7 mouse cellular contexts compared by ENCODE assay signal in genomic region chr6:21985732-21986540, GRCm38 (mm10). TPM values are rescaled to one million over a fixed set of nuclear protein-coding genes. Genes with fewer than 3 reads are reported as not detected.
A peak's percentile ranks its signal among the peaks of the same experiment; 100 is the strongest.
DNase-seq lines count a peak whose midpoint lies in the region; ATAC-seq lines count a peak whose summit lies in the region.

Gene Cped1, plus strand, starts transcription at chr6:21985916.

- H3K9me3 ChIP-seq in hindbrain, embryonic 12.5 days (replicated peaks), result no peaks in the 10 kb centered on the region
- no peaks in the 10 kb centered on the region for H3K9me3 ChIP-seq in midbrain, embryonic 16.5 days (replicated peaks; ENCODE audit: control insufficient read depth, low read length, poor library complexity, severe bottlenecking)
- no peaks in the 10 kb centered on the region for H3K9me3 ChIP-seq in stomach, embryonic 16.5 days (replicated peaks; ENCODE audit: control insufficient read depth, low read length)

- H3K4me1 ChIP-seq in hindbrain, embryonic 12.5 days, result peaks cover 15% of the 10 kb centered on the region
- peaks cover 16% of the 10 kb centered on the region for H3K4me1 ChIP-seq in midbrain, embryonic 16.5 days (ENCODE audit: control insufficient read depth, insufficient read depth, low read length)
- no peaks in the 10 kb centered on the region for H3K4me1 ChIP-seq in stomach, embryonic 16.5 days (ENCODE audit: control insufficient read depth, insufficient read depth, low read length)

- no peaks in the 10 kb centered on the region for H3K36me3 ChIP-seq in hindbrain, embryonic 12.5 days
- H3K36me3 ChIP-seq in midbrain, embryonic 16.5 days (ENCODE audit: control insufficient read depth, insufficient read depth, low read length), result no peaks in the 10 kb centered on the region
- H3K36me3 ChIP-seq in stomach, embryonic 16.5 days (ENCODE audit: control insufficient read depth, insufficient read depth, low read length), result no peaks in the 10 kb centered on the region

- H3K27ac ChIP-seq in hindbrain, embryonic 12.5 days, result 0 out of 2 replicates have a peak within 1 kb of the TSS, but pooled peaks have one; percentile 7
- no peak within 1 kb of the TSS for H3K27ac ChIP-seq in midbrain, embryonic 16.5 days (ENCODE audit: low read length)
- peak within 1 kb of the TSS; percentile 74 for H3K27ac ChIP-seq in stomach, embryonic 16.5 days (ENCODE audit: low read length)

- H3K4me3 ChIP-seq in hindbrain, embryonic 12.5 days, result peak within 1 kb of the TSS; percentile 36
- peak within 1 kb of the TSS; percentile 45 for H3K4me3 ChIP-seq in midbrain, embryonic 16.5 days (ENCODE audit: low read depth, low read length)
- H3K4me3 ChIP-seq in stomach, embryonic 16.5 days (replicated peaks; ENCODE audit: low read length), result peak within 1 kb of the TSS; percentile 49

- H3K9ac ChIP-seq in hindbrain, embryonic 12.5 days, result peak within 1 kb of the TSS; percentile 20
- peak within 1 kb of the TSS; percentile 47 for H3K9ac ChIP-seq in midbrain, embryonic 16.5 days (ENCODE audit: low read depth, low read length)
- H3K9ac ChIP-seq in stomach, embryonic 16.5 days (ENCODE audit: low read length), result peak within 1 kb of the TSS; percentile 71

- DNase-seq in NIH3T3 (ENCODE audit: low read depth) (peak; percentile 87), liver (peak; percentile 55)
- peak; percentile 16 for DNase-seq in brain, embryonic 18.5 days (ENCODE audit: low read depth, low spot score)
- peak; percentile 59 for DNase-seq in forelimb bud, embryonic 11.5 days (ENCODE audit: low read depth, low spot score)

- H3K27me3 ChIP-seq in hindbrain, embryonic 12.5 days, result peaks cover 27% of the 10 kb centered on the region
- peaks cover 13% of the 10 kb centered on the region for H3K27me3 ChIP-seq in midbrain, embryonic 16.5 days (ENCODE audit: control insufficient read depth, insufficient read depth, low read depth, low read length)
- no peaks in the 10 kb centered on the region for H3K27me3 ChIP-seq in stomach, embryonic 16.5 days (ENCODE audit: control insufficient read depth, insufficient read depth, low read length)

- ATAC-seq in hindbrain, embryonic 12.5 days (ENCODE audit: low FRiP score), result peak; percentile 83; the same call in 1 of the 2 replicates
- ATAC-seq in midbrain, embryonic 16.5 days, result peak; percentile 80
- peak; percentile 78 for ATAC-seq in stomach, embryonic 16.5 days (ENCODE audit: insufficient read depth, low FRiP score)

- under 1% methylated on average over 38 of the region's 38 CpGs for WGBS in hindbrain, embryonic 12.5 days
- under 1% methylated on average over 38 of the region's 38 CpGs for WGBS in midbrain, embryonic 16.5 days
- WGBS in stomach, embryonic 16.5 days, result under 1% methylated on average over 38 of the region's 38 CpGs

- H3K4me2 ChIP-seq in hindbrain, embryonic 12.5 days (replicated peaks), result peak within 1 kb of the TSS; percentile 60
- H3K4me2 ChIP-seq in midbrain, embryonic 16.5 days (ENCODE audit: low read length), result peak within 1 kb of the TSS; percentile 94
- H3K4me2 ChIP-seq in stomach, embryonic 16.5 days (ENCODE audit: low read depth, low read length), result peak within 1 kb of the TSS; percentile 92

RNA-seq across cellular contexts. Expression of gene Cped1, which starts in this region (rescaled TPM):
- polyA plus RNA-seq in hindbrain, embryonic 12.5 days (2016; fragmentation: Nextera tagmentation; extraction: Ambion mirVana), result 19.1 and 21.1 TPM in 2 replicates
- polyA plus RNA-seq in midbrain, embryonic 16.5 days (2015; fragmentation: Nextera tagmentation; extraction: Ambion mirVana), result 2.1 and 2.7 TPM in 2 replicates
- polyA plus RNA-seq in stomach, embryonic 16.5 days (2015; fragmentation: Nextera tagmentation; extraction: Ambion mirVana), result 26.6 and 27.3 TPM in 2 replicates

Comparison
In these comparisons a context has a peak if more than half of its experiments do, and no peak if none do; other contexts are left out.
1. DNase-seq: peak in every context shown above with its lines; median percentile 87 in NIH3T3; 59 in forelimb bud, embryonic 11.5 days; 55 in liver; 16 in brain, embryonic 18.5 days.
2. H3K9ac ChIP-seq: peak in every context shown above with its lines; median percentile 71 in stomach, embryonic 16.5 days; 47 in midbrain, embryonic 16.5 days; 20 in hindbrain, embryonic 12.5 days.